Mouse (Mus musculus) liver, embryonic 11.5 days (tissue): ENCODE measurements around the gene Btbd17. TPM values are rescaled to one million over a fixed set of nuclear protein-coding genes. Genes with fewer than 3 reads are reported as not detected.

ENCODE experiments used
- ATAC-seq: fragments of 200-750 bp; cut with Nextera tagmentation; replicated peaks from 2 replicates; pipeline ENCODE4 v1.8.0; 2017; ENCODE audit warnings: moderate number of reproducible peaks, mild to moderate bottlenecking, moderate TSS enrichment, moderate library complexity; ENCODE audit not compliant: low FRiP score
- DNase-seq: peaks from one replicate; pipeline ENCODE4 v3.0.0-alpha.2; 2017; ENCODE audit warnings: low spot score
- H3K27ac ChIP-seq: fragments of 300-500 bp; sonication (generic); 2 replicates; pipeline ENCODE4 v1.5.1; 2014; ENCODE audit warnings: mild to moderate bottlenecking, low read depth, low read length, control low read depth
- H3K27me3 ChIP-seq: fragments of 300-500 bp; sonication (generic); replicated peaks from 2 replicates; pipeline ENCODE4 v1.6.1; 2014; ENCODE audit warnings: low read length, mixed read lengths; ENCODE audit not compliant: control insufficient read depth, insufficient read depth
- H3K36me3 ChIP-seq: fragments of 300-500 bp; sonication (generic); 2 replicates; pipeline ENCODE4 v1.6.1; 2014; ENCODE audit warnings: mild to moderate bottlenecking, low read length, moderate library complexity, mixed read lengths; ENCODE audit not compliant: control insufficient read depth, insufficient read depth
- H3K4me1 ChIP-seq: fragments of 300-500 bp; sonication (generic); replicated peaks from 2 replicates; pipeline ENCODE4 v1.6.1; 2014; ENCODE audit warnings: low read length, mixed read lengths; ENCODE audit not compliant: control insufficient read depth, insufficient read depth
- H3K4me2 ChIP-seq: fragments of 300-500 bp; sonication (generic); 2 replicates; pipeline ENCODE4 v1.6.1; 2014; ENCODE audit warnings: mild to moderate bottlenecking, control low read depth, moderate library complexity
- H3K4me3 ChIP-seq: fragments of 300-500 bp; sonication (generic); 2 replicates; pipeline ENCODE4 v1.5.1; 2014; ENCODE audit warnings: low read depth, low read length, control low read depth
- H3K9ac ChIP-seq: fragments of 300-500 bp; sonication (generic); 2 replicates; pipeline ENCODE4 v1.6.1; 2014; ENCODE audit warnings: low read depth, low read length, control low read depth
- H3K9me3 ChIP-seq: fragments of 300-500 bp; sonication (generic); 2 replicates; pipeline ENCODE4 v1.6.1; 2016; ENCODE audit warnings: low read length, inconsistent platforms, mixed read lengths; ENCODE audit not compliant: control insufficient read depth
- WGBS: fragments of 180-500 bp; shearing (Covaris S2); extraction: QIAGEN DNeasy Blood & Tissue Kit; methylation state at CpG from one replicate; pipeline ENCODE4 v1.1.7; 2014; 5-methylcytosine and 5-hydroxymethylcytosine counted together
- polyA plus RNA-seq: library from polyadenylated mRNA; unstranded; fragments of >200 nt; fragmentation: Nextera tagmentation; extraction: Ambion mirVana; gene quantifications from 2 replicates; pipeline ENCODE4 v1.2.1, GENCODE M21; 2014

Btbd17 gene
- polyA plus RNA-seq, 1 experiment from 2014 or later = 0.10 TPM

DNA sequence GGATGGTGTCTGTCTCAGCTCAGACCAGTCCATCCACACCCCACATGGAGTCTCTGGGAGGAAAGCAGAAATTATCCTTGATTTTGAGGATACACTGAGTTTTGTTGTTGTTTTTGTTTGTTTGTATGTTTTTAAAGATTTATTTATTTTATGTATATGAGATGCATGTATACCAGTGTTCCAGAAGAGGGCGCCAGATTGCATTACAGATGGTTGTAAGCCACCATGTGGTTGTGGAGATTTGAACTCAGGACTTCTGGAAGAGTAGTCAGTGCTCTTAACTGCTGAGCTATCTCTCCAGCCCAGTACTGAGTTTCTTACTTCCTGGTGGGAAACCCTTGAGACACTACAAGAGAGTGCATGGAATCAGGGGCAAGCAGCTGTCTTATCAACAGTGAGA lies 13.6 kb upstream of the Btbd17 start:
- H3K36me3 ChIP-seq = no peaks in the 10 kb centered on the region
- H3K9me3 ChIP-seq = no peaks in the 10 kb centered on the region
- DNase-seq (no peak), ATAC-seq (no peak)
- 63% methylated on average over 1 of the region's 1 CpGs for WGBS
- H3K9ac ChIP-seq = no peak overlapping the region
- no peak overlapping the region for H3K4me2 ChIP-seq
- H3K4me1 ChIP-seq = peaks cover 9% of the 10 kb centered on the region
- no peak overlapping the region for H3K4me3 ChIP-seq
- H3K27ac ChIP-seq = no peak overlapping the region
- no peaks in the 10 kb centered on the region for H3K27me3 ChIP-seq

DNA sequence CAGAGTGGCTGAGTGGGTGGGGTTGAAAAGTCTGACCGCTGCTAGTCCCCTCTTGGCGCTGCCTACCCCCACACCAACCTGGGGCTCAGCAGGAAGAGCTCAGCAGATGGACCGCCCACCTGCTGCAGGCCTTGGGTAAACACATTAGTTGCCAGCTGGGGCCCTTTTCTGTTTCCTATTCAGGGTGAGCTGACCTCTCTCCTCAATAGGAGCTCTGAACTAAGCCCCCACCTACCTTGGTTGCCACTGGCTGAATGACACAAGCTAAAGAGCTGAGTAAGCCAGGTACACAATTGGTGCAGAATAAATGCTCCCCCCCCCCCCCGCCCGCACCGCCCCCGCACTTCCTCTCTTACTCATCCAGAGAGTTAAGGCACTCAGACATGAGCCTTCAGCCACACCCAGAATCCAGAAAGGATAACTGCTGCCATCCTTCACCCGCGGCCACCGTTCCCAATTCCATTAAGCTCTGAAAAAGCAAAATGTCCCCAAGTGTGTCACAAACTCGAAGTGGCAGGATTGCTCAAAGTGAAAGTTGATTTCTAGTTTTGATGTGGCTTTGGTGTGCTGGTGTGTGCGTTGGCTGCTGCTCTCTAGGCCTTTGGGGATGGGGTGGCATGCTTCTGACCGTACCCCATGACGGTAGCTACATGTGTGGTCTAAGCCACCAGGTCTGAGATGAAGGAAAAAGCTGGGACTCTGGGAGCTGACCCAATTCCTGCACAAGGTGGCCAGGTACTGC lies 12.1 kb upstream of the Btbd17 start:
- Histone ChIP-seq H3K27ac (no peak overlapping the region), H3K4me2 (no peak overlapping the region), H3K9ac (no peak overlapping the region), H3K9me3 (no peaks in the 10 kb centered on the region), H3K27me3 (no peaks in the 10 kb centered on the region), H3K4me1 (peaks cover 12% of the 10 kb centered on the region), H3K4me3 (no peak overlapping the region), H3K36me3 (no peaks in the 10 kb centered on the region)
- ATAC-seq (no peak; the same call in 1 of the 2 replicates), DNase-seq (no peak)
- WGBS = 33% methylated on average over 14 of the region's 14 CpGs

DNA sequence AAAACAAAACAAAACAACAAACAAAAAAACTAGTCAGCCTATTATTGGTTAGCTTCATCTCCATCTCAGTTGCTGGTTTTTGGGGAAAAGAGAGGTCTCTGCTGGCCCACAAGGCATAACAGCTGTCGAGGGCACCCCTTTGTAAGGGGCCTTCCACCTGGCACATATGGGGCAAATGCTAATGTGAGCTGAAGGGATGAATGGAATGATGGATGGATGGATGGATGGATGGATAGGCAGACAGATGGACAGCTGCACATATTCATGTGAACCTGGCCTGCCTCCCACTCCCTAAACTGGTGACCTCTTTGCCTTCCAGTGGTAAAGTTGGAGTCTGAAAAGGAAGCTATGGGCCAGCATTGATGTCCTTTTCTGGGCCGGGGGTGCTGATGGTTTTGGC lies 11.3 kb upstream of the Btbd17 start:
- no peaks in the 10 kb centered on the region for H3K27me3 ChIP-seq
- no peaks in the 10 kb centered on the region for H3K9me3 ChIP-seq
- no peaks in the 10 kb centered on the region for H3K36me3 ChIP-seq
- no peak overlapping the region for H3K9ac ChIP-seq
- DNase-seq (no peak), ATAC-seq (no peak)
- H3K27ac ChIP-seq = no peak overlapping the region
- H3K4me3 ChIP-seq = no peak overlapping the region
- 64% methylated on average over 2 of the region's 2 CpGs for WGBS
- no peak overlapping the region for H3K4me2 ChIP-seq
- H3K4me1 ChIP-seq = peaks cover 12% of the 10 kb centered on the region

DNA sequence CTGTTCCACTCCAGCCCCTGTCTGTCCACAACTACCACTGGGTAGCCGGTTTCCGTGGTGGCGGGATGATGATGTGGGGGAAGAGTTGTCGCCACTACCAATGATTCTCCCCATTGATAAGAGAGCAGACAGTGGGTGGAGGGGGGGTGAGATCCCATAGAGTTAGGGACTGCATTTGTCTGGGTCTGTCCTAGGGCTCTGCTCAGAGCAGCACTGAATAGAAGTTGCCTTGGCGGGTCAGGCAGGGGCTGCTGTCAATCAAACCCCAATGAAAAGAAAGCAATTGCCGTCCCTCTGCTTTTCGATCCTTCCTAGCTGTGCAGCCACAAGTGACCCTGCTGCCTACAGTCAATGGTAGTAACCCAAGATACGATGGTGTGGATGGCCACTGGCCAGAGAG lies 8.2 kb upstream of the Btbd17 start:
- no peak overlapping the region for H3K4me2 ChIP-seq
- H3K36me3 ChIP-seq = no peaks in the 10 kb centered on the region
- ATAC-seq (no peak), DNase-seq (no peak)
- H3K4me3 ChIP-seq = no peak overlapping the region
- no peaks in the 10 kb centered on the region for H3K27me3 ChIP-seq
- H3K4me1 ChIP-seq = peaks cover 12% of the 10 kb centered on the region
- WGBS = 60% methylated on average over 8 of the region's 8 CpGs
- H3K27ac ChIP-seq = no peak overlapping the region
- H3K9ac ChIP-seq = no peak overlapping the region
- H3K9me3 ChIP-seq = no peaks in the 10 kb centered on the region

DNA sequence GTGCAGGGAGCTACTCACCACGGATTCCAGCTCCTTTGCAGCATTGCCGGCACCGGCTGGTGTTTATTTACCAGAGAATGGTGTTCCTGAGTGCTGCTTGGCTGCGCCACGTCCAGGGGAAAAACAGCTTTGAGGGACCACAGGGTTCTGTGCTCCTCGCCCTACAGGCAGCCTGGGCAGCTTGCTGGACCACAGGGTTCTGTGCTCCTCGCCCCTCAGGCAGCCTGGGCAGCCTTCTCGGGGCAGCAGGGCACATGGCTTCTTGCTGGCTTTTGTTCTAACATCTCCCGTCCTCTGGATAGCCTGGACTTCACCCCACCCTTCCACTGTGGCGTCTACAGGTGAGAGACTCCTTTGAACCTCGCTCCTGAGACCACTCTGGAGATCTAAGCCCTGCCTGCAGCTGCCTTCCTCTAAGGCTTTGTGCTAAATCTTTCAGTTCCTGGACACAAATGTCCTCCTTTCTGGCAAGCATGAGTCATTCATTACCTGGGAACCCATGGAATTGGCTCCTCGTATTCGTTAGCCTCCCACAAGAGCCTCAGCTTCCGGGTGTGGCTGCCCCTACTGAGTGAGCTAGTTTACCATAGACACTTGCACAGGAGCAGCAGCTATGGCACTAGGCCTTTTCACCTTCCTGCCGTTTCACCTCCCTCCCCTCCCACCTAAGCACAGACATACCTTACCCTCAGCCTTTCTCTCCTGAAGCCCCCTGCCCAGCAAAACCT lies 7.0 kb upstream of the Btbd17 start:
- ATAC-seq (no peak), DNase-seq (no peak)
- no peaks in the 10 kb centered on the region for H3K27me3 ChIP-seq
- peaks cover 8% of the 10 kb centered on the region for H3K4me1 ChIP-seq
- no peaks in the 10 kb centered on the region for H3K36me3 ChIP-seq
- no peak overlapping the region for H3K27ac ChIP-seq
- WGBS = 64% methylated on average over 15 of the region's 15 CpGs
- H3K4me2 ChIP-seq = no peak overlapping the region
- H3K4me3 ChIP-seq = no peak overlapping the region
- H3K9ac ChIP-seq = no peak overlapping the region
- no peaks in the 10 kb centered on the region for H3K9me3 ChIP-seq

DNA sequence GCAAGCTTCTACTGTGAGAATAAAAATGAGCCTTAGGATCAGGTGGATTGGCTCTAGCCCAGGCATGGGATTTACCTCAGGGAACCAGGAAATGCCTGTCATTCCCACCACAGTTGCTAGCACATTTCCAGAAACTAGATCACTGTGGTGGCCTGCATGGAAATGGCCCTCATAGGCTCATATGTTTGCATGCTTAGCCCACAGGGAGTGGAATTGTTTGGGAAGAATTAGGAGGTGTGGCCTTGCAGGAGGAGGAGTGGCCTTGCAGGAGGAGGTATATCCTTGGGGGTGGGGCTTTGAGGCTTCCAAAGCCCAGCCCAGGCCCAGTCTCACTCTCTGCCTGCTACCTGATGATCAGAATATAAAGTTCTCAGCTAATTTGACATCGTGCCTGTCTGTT lies 6.2 kb upstream of the Btbd17 start:
- Histone ChIP-seq H3K4me2 (no peak overlapping the region), H3K4me3 (no peak overlapping the region), H3K27ac (no peak overlapping the region), H3K4me1 (peaks cover 4% of the 10 kb centered on the region; the same call in 1 of the 2 replicates), H3K9ac (no peak overlapping the region), H3K36me3 (no peaks in the 10 kb centered on the region), H3K27me3 (no peaks in the 10 kb centered on the region), H3K9me3 (no peaks in the 10 kb centered on the region)
- no peak for DNase-seq
- WGBS = 72% methylated on average over 1 of the region's 1 CpGs
- no peak for ATAC-seq

DNA sequence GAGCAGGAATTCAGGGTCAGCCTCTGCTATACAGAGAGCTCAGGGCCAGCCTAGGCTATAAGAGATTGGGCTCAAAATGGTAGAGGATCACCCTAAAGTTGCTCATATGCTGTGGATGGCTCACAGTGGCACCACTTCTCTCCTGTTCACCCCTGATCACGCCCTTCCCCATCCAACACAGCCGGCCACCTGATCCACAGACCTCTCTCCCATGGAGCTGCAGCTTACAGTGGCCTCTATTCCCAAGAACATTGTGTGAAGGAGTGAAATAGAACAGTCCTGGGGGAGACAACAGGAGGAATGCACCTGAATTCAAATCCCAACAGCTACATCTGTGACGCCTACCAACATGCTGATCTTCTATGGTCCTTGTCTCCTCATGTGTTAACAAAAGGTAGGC lies 2.9 kb upstream of the Btbd17 start, which contains the start of gene Gpr142:
Gene Gpr142, plus strand, starts transcription at position 301 of the 400 bp plus-strand sequence.
- Histone ChIP-seq H3K9ac (no peak within 1 kb of the TSS), H3K36me3 (no peaks in the 10 kb centered on the region), H3K4me3 (no peak within 1 kb of the TSS), H3K27me3 (peaks cover 11% of the 10 kb centered on the region), H3K4me1 (peaks cover 7% of the 10 kb centered on the region), H3K9me3 (no peaks in the 10 kb centered on the region), H3K27ac (no peak within 1 kb of the TSS), H3K4me2 (no peak within 1 kb of the TSS)
- DNase-seq (no peak), ATAC-seq (no peak)
- WGBS = 83% methylated on average over 3 of the region's 3 CpGs

DNA sequence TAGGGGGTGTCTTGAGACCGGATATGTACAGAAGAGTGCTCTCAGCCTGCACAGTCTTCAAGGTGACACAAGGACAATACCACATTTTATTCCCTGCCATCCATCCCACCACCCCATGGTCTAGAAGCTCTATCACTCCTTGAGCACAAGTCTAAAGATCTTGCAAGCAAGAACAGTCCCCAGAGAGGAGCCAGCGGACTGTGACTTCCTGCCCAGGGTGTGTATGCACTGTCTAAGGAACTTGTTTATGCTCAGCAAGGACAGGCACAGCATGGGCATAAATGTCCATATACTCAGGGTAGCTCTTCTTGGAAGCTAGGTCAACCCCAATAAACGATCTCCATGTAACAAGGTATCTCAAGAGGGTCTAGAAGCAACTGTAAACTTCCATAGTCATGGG lies 2.2 kb upstream of the Btbd17 start:
- H3K27me3 ChIP-seq = peaks cover 18% of the 10 kb centered on the region
- no peaks in the 10 kb centered on the region for H3K9me3 ChIP-seq
- 73% methylated on average over 3 of the region's 3 CpGs for WGBS
- no peak overlapping the region for H3K4me3 ChIP-seq
- no peak overlapping the region for H3K4me2 ChIP-seq
- H3K4me1 ChIP-seq = peaks cover 3% of the 10 kb centered on the region; the same call in 1 of the 2 replicates
- no peak for ATAC-seq
- no peak overlapping the region for H3K27ac ChIP-seq
- no peak overlapping the region for H3K9ac ChIP-seq
- DNase-seq = no peak
- H3K36me3 ChIP-seq = no peaks in the 10 kb centered on the region

DNA sequence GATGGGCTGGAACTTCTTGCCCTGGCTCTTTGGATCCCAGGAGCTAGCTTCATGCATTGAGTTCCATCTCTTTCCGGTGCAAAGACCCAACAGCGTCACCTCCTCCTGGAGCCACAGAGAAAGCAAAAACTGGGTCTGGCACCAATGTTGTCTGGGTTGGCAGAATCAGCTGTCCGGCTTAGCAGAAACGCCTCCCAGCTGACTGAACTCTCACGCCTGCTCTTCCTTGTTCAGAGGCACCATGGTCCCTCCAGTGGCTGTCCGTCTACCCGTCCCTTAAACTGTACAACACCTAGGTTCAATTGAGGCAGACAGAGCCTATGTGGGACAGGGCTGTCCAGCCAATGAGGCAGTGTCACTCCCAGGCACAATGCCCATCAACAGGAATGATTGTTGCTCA lies 1.4 kb upstream of the Btbd17 start:
- no peak overlapping the region for H3K4me3 ChIP-seq
- 79% methylated on average over 7 of the region's 7 CpGs for WGBS
- no peaks in the 10 kb centered on the region for H3K9me3 ChIP-seq
- H3K36me3 ChIP-seq = no peaks in the 10 kb centered on the region
- H3K27me3 ChIP-seq = peaks cover 26% of the 10 kb centered on the region
- ATAC-seq (no peak), DNase-seq (no peak)
- H3K27ac ChIP-seq = no peak overlapping the region
- H3K4me1 ChIP-seq = peaks cover 5% of the 10 kb centered on the region; the same call in 1 of the 2 replicates
- no peak overlapping the region for H3K9ac ChIP-seq
- no peak overlapping the region for H3K4me2 ChIP-seq
